Mouse (Mus musculus): ENCODE measurements around the gene Irak2. TPM values are rescaled to one million over a fixed set of nuclear protein-coding genes. Genes with fewer than 3 reads are reported as not detected.

Gene Irak2
- 6.1 and 10.3 TPM in 2 replicates for polyA plus RNA-seq (2012; rRNA removed)

GRCm38 (mm10) chr6:113638302-113639040 lies at the start of gene Irak2:
TSS of gene Irak2 (plus strand) at chr6:113638467.

GRCm38 (mm10) chr6:113600543-113601139 lies 37.6 kb upstream of the Irak2 start, which contains the start of gene Fancd2os:
TSS of gene Fancd2os (minus strand) at chr6:113600715.

GRCm38 (mm10) chr6:113604432-113605223 lies 33.6 kb upstream of the Irak2 start, which contains the start of gene Brk1:
TSS of gene Brk1 (plus strand) at chr6:113604772.

GRCm38 (mm10) chr6:113623941-113624751 lies 14.1 kb upstream of the Irak2 start, which contains the start of gene Vhl:
TSS of gene Vhl (plus strand) at chr6:113623959.

GRCm38 (mm10) chr6:113696582-113697221 lies 58.4 kb downstream of the Irak2 start, which contains the start of gene Tatdn2:
TSS of gene Tatdn2 (plus strand) at chr6:113697050.

GRCm38 (mm10) chr6:113719878-113720277 lies 81.6 kb downstream of the Irak2 start, which contains the start of gene Ghrl:
TSS of gene Ghrl (minus strand) at chr6:113719880.

GRCm38 (mm10) chr6:113740236-113741217 lies 102.3 kb downstream of the Irak2 start, which contains the start of gene Sec13:
TSS of gene Sec13 (minus strand) at chr6:113740743.

Other genes with a start within 250 kb of the Irak2 start
- 13.6 and 16.4 TPM in 2 replicates for gene Ttll3, start 249.2 kb upstream of the Irak2 start, polyA plus RNA-seq (2012; rRNA removed)
- 28.4 and 33.2 TPM in 2 replicates for gene Rpusd3, start 219.1 kb upstream of the Irak2 start, polyA plus RNA-seq (2012; rRNA removed)
- 0.04 TPM in 2 replicates for gene Cidec, start 202.7 kb upstream of the Irak2 start, polyA plus RNA-seq (2012; rRNA removed)
- 34.3 and 56.9 TPM in 2 replicates for gene Jagn1, start 195.9 kb upstream of the Irak2 start, polyA plus RNA-seq (2012; rRNA removed)
- gene Il17re, start 180.0 kb upstream of the Irak2 start, polyA plus RNA-seq (2012; rRNA removed) = 0.66 and 1.4 TPM in 2 replicates
- gene Il17rc, start 167.0 kb upstream of the Irak2 start, polyA plus RNA-seq (2012; rRNA removed) = 2.8 and 3.6 TPM in 2 replicates
- 21.3 and 43.5 TPM in 2 replicates for gene Creld1, start 155.2 kb upstream of the Irak2 start, polyA plus RNA-seq (2012; rRNA removed)
- gene Prrt3, start 136.5 kb upstream of the Irak2 start, polyA plus RNA-seq (2012; rRNA removed) = 1.3 and 1.7 TPM in 2 replicates
- 27.6 and 47.2 TPM in 2 replicates for gene Emc3, start 106.8 kb upstream of the Irak2 start, polyA plus RNA-seq (2012; rRNA removed)
- gene Fancd2, start 106.8 kb upstream of the Irak2 start, polyA plus RNA-seq (2012; rRNA removed) = 16.9 and 20.6 TPM in 2 replicates
- 0.07 TPM in 1 of 2 replicates, not detected in the other for gene Fancd2os, start 37.8 kb upstream of the Irak2 start, polyA plus RNA-seq (2012; rRNA removed)
- gene Brk1, start 33.7 kb upstream of the Irak2 start, polyA plus RNA-seq (2012; rRNA removed) = 189 and 208 TPM in 2 replicates
- gene Vhl, start 14.5 kb upstream of the Irak2 start, polyA plus RNA-seq (2012; rRNA removed) = 33.9 and 52.3 TPM in 2 replicates
- 23.7 and 28.2 TPM in 2 replicates for gene Tatdn2, start 58.6 kb downstream of the Irak2 start, polyA plus RNA-seq (2012; rRNA removed)
- gene Ghrl, start 81.4 kb downstream of the Irak2 start, polyA plus RNA-seq (2012; rRNA removed) = 0.62 and 0.71 TPM in 2 replicates
- 136 and 247 TPM in 2 replicates for gene Sec13, start 102.3 kb downstream of the Irak2 start, polyA plus RNA-seq (2012; rRNA removed)

All from central nervous system, embryonic 11.5 days (tissue).